9 mouse cellular contexts compared by ENCODE assay signal in genomic region chr16:77594553-77594952, GRCm38 (mm10). TPM values are rescaled to one million over a fixed set of nuclear protein-coding genes. Genes with fewer than 3 reads are reported as not detected.
DNase-seq lines count a peak whose midpoint lies in the region; ATAC-seq and TF ChIP-seq lines count a peak whose summit lies in the region.
"Had no signal": no experiment of that assay in that cellular context is flagged by ENCODE, and none has a peak within 500 bp of the region (broad histone marks: within the 10 kb centered on the region; RNA-seq: fewer than 3 reads in every experiment).

No protein-coding gene starts in this region.

- WGBS in hindbrain, postnatal 0 days, result 21% methylated on average over 13 of the region's 13 CpGs
- 9% methylated on average over 13 of the region's 13 CpGs for WGBS in olfactory bulb, adult 2 months

- H3K79me3 ChIP-seq in C2C12 (ENCODE audit: low read depth), result peaks cover 5% of the 10 kb centered on the region

- peaks cover 9% of the 10 kb centered on the region for H3K79me2 ChIP-seq in C2C12 (ENCODE audit: control insufficient read depth, insufficient read depth)

- peak; percentile 72 to 75 for DNase-seq in frontal cortex, postnatal 10 days (ENCODE audit: low spot score in 2 of 2)
- DNase-seq in hindbrain, postnatal 0 days (ENCODE audit: low spot score), result peak; percentile 91
- DNase-seq in left cerebral cortex, adult 9 months (ENCODE audit: low spot score in 2 of 2), result peak; percentile 64 to 86
- no peak for DNase-seq in retina, embryonic 14.5 days (ENCODE audit: low spot score)
- DNase-seq in thymus, postnatal 10 days (ENCODE audit: low spot score in 2 of 2), result no peak

- peak overlapping the region; percentile 93 for H3K27ac ChIP-seq in brown adipose tissue, adult 24 weeks (replicated peaks; ENCODE audit: low read depth, low read length)
- H3K27ac ChIP-seq in hindbrain, postnatal 0 days, result peak overlapping the region; percentile 89
- peak overlapping the region; percentile 91 for H3K27ac ChIP-seq in olfactory bulb, adult 2 months (ENCODE audit: insufficient read depth, low read depth, low read length)

- H3K27me3 ChIP-seq in C2C12 (ENCODE audit: control insufficient read depth, insufficient read depth, insufficient read length), result no peaks in the 10 kb centered on the region
- H3K27me3 ChIP-seq in hindbrain, postnatal 0 days (ENCODE audit: insufficient read depth, low read length), result no peaks in the 10 kb centered on the region

- TF ChIP-seq POLR2A in olfactory bulb, adult 2 months (IDR thresholded peaks at IDR 0.05; ENCODE audit: insufficient read depth, low read depth, low read length), result no peak

- H3K4me2 ChIP-seq in hindbrain, postnatal 0 days (ENCODE audit: low read depth, low read length), result peak overlapping the region; percentile 65

- no peaks in the 10 kb centered on the region for H3K9me3 ChIP-seq in hindbrain, postnatal 0 days (ENCODE audit: low read length)

- TF ChIP-seq CTCF in C2C12 (IDR thresholded peaks at IDR 0.05; ENCODE audit: control insufficient read depth, insufficient read depth, insufficient read length), result no peak
- no peak for TF ChIP-seq CTCF in hindbrain, postnatal 0 days (IDR thresholded peaks at IDR 0.05; ENCODE audit: low read depth)
- TF ChIP-seq CTCF in olfactory bulb, adult 2 months (IDR thresholded peaks at IDR 0.05; ENCODE audit: insufficient read depth, low read depth, low read length), result no peak

- H3ac ChIP-seq in C2C12 (ENCODE audit: control insufficient read depth, insufficient read length, low read depth), result peak overlapping the region; percentile 75

- H3K4me3 ChIP-seq in C2C12 (ENCODE audit: insufficient read depth, poor library complexity, severe bottlenecking), result peak overlapping the region; percentile 31
- H3K4me3 ChIP-seq in brown adipose tissue, adult 24 weeks (ENCODE audit: insufficient read depth, low read depth, low read length), result peak overlapping the region; percentile 63
- H3K4me3 ChIP-seq in hindbrain, postnatal 0 days (ENCODE audit: low read length), result peak overlapping the region; percentile 40
- H3K4me3 ChIP-seq in olfactory bulb, adult 2 months (ENCODE audit: insufficient read depth, low read depth, low read length), result peak overlapping the region; percentile 54

- peak overlapping the region; percentile 63 for H3K9ac ChIP-seq in hindbrain, postnatal 0 days (replicated peaks; ENCODE audit: low read length)

- ATAC-seq in hindbrain, postnatal 0 days, result peak; percentile 82

- peaks cover 3% of the 10 kb centered on the region for H3K36me3 ChIP-seq in C2C12 (ENCODE audit: control insufficient read depth, insufficient read depth)
- no peaks in the 10 kb centered on the region for H3K36me3 ChIP-seq in hindbrain, postnatal 0 days (ENCODE audit: insufficient read depth, low read length)

- H3K4me1 ChIP-seq in brown adipose tissue, adult 24 weeks (ENCODE audit: control insufficient read depth, insufficient read depth, insufficient read length, low read length), result no peaks in the 10 kb centered on the region
- no peaks in the 10 kb centered on the region for H3K4me1 ChIP-seq in hindbrain, postnatal 0 days (ENCODE audit: insufficient read depth, low read length)
- peaks cover 2% of the 10 kb centered on the region; the same call in 1 of the 2 replicates for H3K4me1 ChIP-seq in olfactory bulb, adult 2 months (ENCODE audit: control insufficient read depth, insufficient read depth, low read length)

TF ChIP-seq in C2C12, 6 proteins besides CTCF, POLR2A, EP300 and RAD21:
- TF ChIP-seq MYOD1 (IDR thresholded peaks at IDR 0.05; ENCODE audit: control insufficient read depth, insufficient read length, low read depth) (no peak), CEBPB (IDR thresholded peaks at IDR 0.05; ENCODE audit: low read depth) (no peak), MAX (IDR thresholded peaks at IDR 0.05) (no peak), USF1 (IDR thresholded peaks at IDR 0.05; ENCODE audit: low read depth) (no peak), FOSL1 (IDR thresholded peaks at IDR 0.05; ENCODE audit: insufficient read depth, low read length, poor library complexity, severe bottlenecking) (no peak), MYOG (IDR thresholded peaks at IDR 0.05; ENCODE audit: control insufficient read depth, extremely low read depth, insufficient read length) (no peak)
TF ChIP-seq in C2C12: peak in this region for 0.

RNA-seq across cellular contexts. Expression of gene Gm11146, which starts 7.3 kb away (rescaled TPM):
- polyA plus RNA-seq in C2C12 (2012; fragmentation: generic; extraction: Trizol), result not detected
- polyA plus RNA-seq in brown adipose tissue, adult 24 weeks (2012; ENCODE audit: insufficient read depth, insufficient read length, missing spikeins), result not detected in 2 replicates
- not detected in 2 replicates for total RNA-seq in hindbrain, postnatal 0 days (2014; rRNA removed)
- polyA plus RNA-seq in hindbrain, postnatal 0 days (2015; fragmentation: Nextera tagmentation; extraction: Ambion mirVana), result not detected in 2 replicates
- not detected in 2 replicates for polyA plus RNA-seq in olfactory bulb, adult 2 months (2012; ENCODE audit: insufficient read depth, insufficient read length, low replicate concordance, missing spikeins)
- polyA plus RNA-seq: large intestine, adult 2 months had no signal

Comparison
In these comparisons a context has a peak if more than half of its experiments do, and no peak if none do; other contexts are left out.
1. DNase-seq: peak in frontal cortex, postnatal 10 days (2 of 2), hindbrain, postnatal 0 days (single experiment) and left cerebral cortex, adult 9 months (2 of 2); none in retina, embryonic 14.5 days (single experiment) and thymus, postnatal 10 days (0 of 2).
2. Peak in every context shown above with its lines, with median percentiles within 50 percentile points of each other: H3K4me3 ChIP-seq and H3K27ac ChIP-seq.